Mouse (Mus musculus): ENCODE results near the gene Prex1. TPM values are rescaled to one million over a fixed set of nuclear protein-coding genes. Genes with fewer than 3 reads are reported as not detected.

The Prex1 gene
- total RNA-seq (2015; ENCODE audit: low replicate concordance) (15.9 and 26.5 TPM in 2 replicates), total RNA-seq (2017; ENCODE audit: low replicate concordance) (19.8 and 35.4 TPM in 2 replicates)

- peak; percentile 87 for ATAC-seq (replicated peaks; ENCODE audit: low FRiP score, poor library complexity, severe bottlenecking)
Measured at GRCm38 (mm10) chr2:166713690-166714426, at the start of gene Prex1. Gene Prex1 (minus strand): TSS chr2:166713832.

- ATAC-seq (replicated peaks; ENCODE audit: low FRiP score, poor library complexity, severe bottlenecking): no peak
Measured at GRCm38 (mm10) chr2:166757969-166758368, 44.3 kb upstream of the Prex1 start.

GRCm38 (mm10) chr2:166754760-166755159 lies 41.1 kb upstream of the Prex1 start:
- no peak for ATAC-seq (replicated peaks; ENCODE audit: low FRiP score, poor library complexity, severe bottlenecking)

GRCm38 (mm10) chr2:166754194-166754593 lies 40.6 kb upstream of the Prex1 start:
- no peak for ATAC-seq (replicated peaks; ENCODE audit: low FRiP score, poor library complexity, severe bottlenecking)

GRCm38 (mm10) chr2:166750620-166751191 lies 37.1 kb upstream of the Prex1 start:
- ATAC-seq (replicated peaks; ENCODE audit: low FRiP score, poor library complexity, severe bottlenecking): no peak

- peak; percentile 61 for ATAC-seq (replicated peaks; ENCODE audit: low FRiP score, poor library complexity, severe bottlenecking)
Measured at GRCm38 (mm10) chr2:166746261-166746913, 32.8 kb upstream of the Prex1 start.

- ATAC-seq (replicated peaks; ENCODE audit: low FRiP score, poor library complexity, severe bottlenecking): 0 out of 2 replicates have a peak, but pooled peaks have one; percentile 25
Measured at GRCm38 (mm10) chr2:166745849-166746248, 32.2 kb upstream of the Prex1 start.

GRCm38 (mm10) chr2:166744433-166744832 lies 30.8 kb upstream of the Prex1 start:
- no peak for ATAC-seq (replicated peaks; ENCODE audit: low FRiP score, poor library complexity, severe bottlenecking)

- no peak for ATAC-seq (replicated peaks; ENCODE audit: low FRiP score, poor library complexity, severe bottlenecking)
Measured at GRCm38 (mm10) chr2:166743504-166743903, 29.9 kb upstream of the Prex1 start.

- no peak for ATAC-seq (replicated peaks; ENCODE audit: low FRiP score, poor library complexity, severe bottlenecking)
Measured at GRCm38 (mm10) chr2:166741445-166741844, 27.8 kb upstream of the Prex1 start.

GRCm38 (mm10) chr2:166740396-166740795 lies 26.8 kb upstream of the Prex1 start:
- ATAC-seq (replicated peaks; ENCODE audit: low FRiP score, poor library complexity, severe bottlenecking): peak; percentile 20

- no peak for ATAC-seq (replicated peaks; ENCODE audit: low FRiP score, poor library complexity, severe bottlenecking)
Measured at GRCm38 (mm10) chr2:166737307-166737706, 23.7 kb upstream of the Prex1 start.

GRCm38 (mm10) chr2:166735469-166736001 lies 21.9 kb upstream of the Prex1 start:
- no peak for ATAC-seq (replicated peaks; ENCODE audit: low FRiP score, poor library complexity, severe bottlenecking)

GRCm38 (mm10) chr2:166732860-166733259 lies 19.2 kb upstream of the Prex1 start:
- ATAC-seq (replicated peaks; ENCODE audit: low FRiP score, poor library complexity, severe bottlenecking): no peak

- ATAC-seq (replicated peaks; ENCODE audit: low FRiP score, poor library complexity, severe bottlenecking): no peak
Measured at GRCm38 (mm10) chr2:166732146-166732545, 18.5 kb upstream of the Prex1 start.

GRCm38 (mm10) chr2:166731102-166731883 lies 17.7 kb upstream of the Prex1 start:
- ATAC-seq (replicated peaks; ENCODE audit: low FRiP score, poor library complexity, severe bottlenecking): 0 out of 2 replicates have a peak, but pooled peaks have one; percentile 17

- no peak for ATAC-seq (replicated peaks; ENCODE audit: low FRiP score, poor library complexity, severe bottlenecking)
Measured at GRCm38 (mm10) chr2:166730567-166730915, 16.9 kb upstream of the Prex1 start.

- ATAC-seq (replicated peaks; ENCODE audit: low FRiP score, poor library complexity, severe bottlenecking): no peak
Measured at GRCm38 (mm10) chr2:166729656-166730566, 16.3 kb upstream of the Prex1 start.

GRCm38 (mm10) chr2:166729045-166729444 lies 15.4 kb upstream of the Prex1 start:
- ATAC-seq (replicated peaks; ENCODE audit: low FRiP score, poor library complexity, severe bottlenecking): no peak
